Mouse (Mus musculus) heart, adult 9 months (tissue): Measurements from ENCODE around the gene Lamp1.

Experiments used
- DNase-seq, 2 experiments: peaks; one replicate each; pipeline ENCODE4 v3.0.0; 2022; ENCODE audit warnings: low spot score in 2 of 2

Gene Lamp1

DNA sequence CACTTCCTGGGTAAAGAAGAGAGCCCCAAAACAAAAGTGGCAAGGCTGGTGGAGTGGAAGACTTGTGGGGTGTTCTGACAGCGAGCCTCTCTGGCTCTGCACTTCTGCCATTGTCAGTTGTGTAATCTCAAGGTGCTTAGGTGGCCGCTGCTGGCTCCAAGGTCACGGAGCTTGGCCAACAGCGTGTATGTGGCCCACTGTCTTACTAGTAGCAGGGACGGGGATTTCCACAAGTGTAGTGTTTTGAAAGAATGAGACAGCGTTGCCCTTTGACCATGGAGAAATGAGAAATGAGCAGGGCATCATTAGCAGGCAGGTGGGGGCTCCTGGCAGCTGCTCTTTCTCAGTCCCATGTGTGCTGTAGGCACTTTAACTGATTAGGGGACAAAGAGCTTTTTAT is 3.1 kb downstream of the Lamp1 start:
- no peak for DNase-seq

DNA sequence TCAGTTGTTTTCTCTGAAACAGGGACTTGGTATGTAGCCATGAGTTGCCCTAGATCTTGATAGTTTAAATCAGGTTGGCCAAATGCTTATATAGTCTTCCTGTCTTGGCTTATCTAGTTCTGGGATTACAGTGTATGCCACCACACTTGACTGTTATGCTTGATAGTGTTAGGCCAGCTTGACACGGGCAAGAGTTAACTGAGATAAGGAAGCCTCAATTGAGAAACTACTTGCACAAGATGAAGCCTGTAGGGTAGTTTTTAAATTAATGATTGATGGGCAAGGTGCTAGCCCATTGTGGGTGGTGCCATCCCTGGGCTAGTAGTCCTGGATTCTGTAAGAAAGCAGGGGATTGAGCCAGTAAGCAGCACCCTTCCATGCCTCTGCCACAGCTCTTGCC is 4.6 kb downstream of the Lamp1 start:
- no peak for DNase-seq

DNA sequence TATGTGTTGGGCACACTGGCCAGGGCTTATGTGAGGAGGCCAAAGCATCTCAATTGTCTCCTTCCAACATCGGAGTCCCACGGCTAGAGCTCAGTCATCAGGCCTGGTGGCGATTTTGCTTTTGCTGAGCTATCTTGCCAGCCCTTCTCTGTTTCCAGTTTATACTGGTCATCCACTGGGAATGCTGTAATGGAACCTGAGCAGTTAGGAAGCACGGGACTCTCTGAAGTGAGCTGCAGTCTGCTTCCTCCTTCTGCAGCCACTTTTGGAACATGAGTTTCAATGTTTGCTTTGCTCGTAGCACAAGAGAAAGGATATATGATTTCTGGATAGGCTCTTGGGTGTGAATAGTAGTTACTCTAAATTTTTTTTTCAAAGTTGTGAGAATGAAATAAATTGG is 5.4 kb downstream of the Lamp1 start:
- no peak for DNase-seq

DNA sequence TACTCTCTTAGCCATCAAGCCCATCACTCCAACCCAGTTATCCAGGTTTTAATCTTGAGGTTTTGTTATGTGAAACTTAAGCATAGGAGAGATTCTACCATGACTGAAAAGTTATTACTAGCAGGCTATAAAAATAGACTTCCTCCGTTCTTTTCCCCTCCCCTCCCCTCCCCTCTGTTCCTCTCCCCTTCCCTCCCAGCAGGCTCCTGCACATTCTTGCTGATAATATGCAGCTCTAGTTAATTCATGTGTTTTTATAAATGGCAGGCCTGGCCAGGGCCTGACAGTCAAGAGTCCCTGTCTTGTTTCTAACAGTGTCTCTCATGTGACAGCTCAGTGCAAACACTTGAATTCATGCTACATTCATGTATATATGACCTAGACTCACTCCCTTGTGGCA is 11.5 kb downstream of the Lamp1 start:
- no peak for DNase-seq

DNA sequence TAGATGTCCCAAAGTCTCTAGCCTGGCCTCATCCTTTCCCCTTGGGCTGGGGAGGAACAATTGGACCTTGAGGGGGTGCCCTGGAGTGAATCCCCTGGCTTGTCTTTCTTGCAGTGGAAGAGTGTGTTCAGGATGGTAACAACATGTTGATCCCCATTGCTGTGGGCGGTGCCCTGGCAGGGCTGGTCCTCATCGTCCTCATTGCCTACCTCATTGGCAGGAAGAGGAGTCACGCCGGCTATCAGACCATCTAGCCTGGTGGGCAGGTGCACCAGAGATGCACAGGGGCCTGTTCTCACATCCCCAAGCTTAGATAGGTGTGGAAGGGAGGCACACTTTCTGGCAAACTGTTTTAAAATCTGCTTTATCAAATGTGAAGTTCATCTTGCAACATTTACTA is 15.3 kb downstream of the Lamp1 start:
- no peak for DNase-seq

DNA sequence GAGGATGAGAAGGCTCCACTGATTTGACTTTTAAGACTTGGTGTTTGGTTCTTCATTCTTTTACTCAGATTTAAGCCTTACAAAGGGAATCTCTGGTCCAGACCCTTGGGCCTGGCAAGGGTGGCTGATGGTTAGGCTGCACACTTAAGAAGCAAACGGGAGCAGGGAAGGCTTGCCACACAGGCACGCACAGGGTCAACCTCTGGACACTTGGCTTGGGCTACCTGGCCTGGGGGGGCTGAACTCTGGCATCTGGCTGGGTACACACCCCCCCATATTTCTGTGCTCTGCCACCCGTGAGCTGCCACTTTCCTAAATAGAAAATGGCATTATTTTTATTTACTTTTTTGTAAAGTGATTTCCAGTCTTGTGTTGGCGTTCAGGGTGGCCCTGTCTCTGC is 15.8 kb downstream of the Lamp1 start:
- DNase-seq = no peak

DNA sequence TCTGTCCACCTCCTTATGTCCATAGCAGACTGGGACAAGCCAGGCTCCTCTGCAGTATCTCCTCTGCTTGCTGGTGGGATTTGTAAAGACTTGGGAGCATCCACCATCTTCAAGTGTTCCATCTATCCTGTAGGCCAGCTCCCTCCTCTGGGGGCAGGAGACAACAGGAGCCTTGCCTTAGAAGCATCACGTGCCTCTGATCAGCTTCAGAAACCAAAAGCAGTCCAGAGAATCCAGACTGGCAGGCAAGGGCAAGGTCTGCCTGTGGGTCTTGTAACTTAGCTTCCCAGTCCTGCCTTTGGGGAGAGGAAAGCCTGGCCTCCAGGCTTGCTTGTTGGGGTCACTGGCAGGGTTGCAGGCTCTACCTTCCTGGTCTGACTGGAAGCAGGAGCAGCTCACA is 16.7 kb downstream of the Lamp1 start:
- no peak for DNase-seq

DNA sequence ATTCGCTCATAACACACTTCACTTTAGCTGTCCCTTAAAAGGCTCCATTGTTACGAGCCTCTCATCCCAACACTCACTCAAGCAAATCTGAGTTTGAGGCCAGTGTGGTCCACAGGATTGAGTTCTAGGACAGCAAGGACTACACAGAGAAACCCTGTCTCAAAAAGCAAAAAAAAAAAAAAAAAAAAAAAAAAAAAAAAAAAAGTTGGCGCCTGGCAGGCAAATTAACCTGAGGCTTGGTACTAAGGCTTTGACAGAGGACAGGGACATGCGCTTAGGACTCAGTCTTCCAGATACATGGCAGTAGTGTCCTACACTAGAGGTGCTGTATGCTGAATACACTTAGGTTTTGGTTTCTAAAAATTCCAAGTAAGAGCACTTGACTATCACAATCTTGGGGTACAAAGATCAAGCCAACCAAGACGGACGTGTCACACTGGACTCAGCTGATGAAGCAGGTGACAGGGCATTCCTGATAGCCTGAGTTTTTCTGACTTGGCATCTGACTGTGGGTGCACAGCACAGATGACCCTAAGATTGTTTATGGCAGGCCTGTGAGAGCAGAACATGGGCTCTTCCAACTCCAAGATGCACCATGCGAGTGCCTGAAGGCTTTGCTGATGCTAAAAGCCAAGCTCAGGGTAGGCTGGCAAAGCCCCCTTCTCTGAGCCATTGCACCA is 18.4 kb downstream of the Lamp1 start:
- DNase-seq = no peak

DNA sequence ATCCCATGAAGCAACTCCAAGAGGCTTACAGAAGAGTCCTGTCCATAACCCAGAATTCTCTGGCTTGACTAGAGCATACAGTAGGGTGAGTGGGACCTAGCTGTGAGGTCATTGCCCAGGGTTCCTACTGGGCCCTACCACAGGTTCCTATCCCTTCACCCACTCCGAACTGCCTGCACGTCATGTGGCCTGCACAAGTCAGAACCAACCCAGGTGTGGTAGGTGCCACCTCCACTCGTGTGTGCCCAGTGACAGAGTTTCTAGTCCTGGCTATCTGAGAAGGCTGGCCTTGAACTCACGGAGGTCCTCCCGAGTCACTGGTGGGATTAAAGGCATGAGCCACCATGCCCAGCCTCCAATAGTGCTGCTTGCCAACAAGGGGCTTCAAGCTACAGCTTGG is 19.2 kb downstream of the Lamp1 start:
- DNase-seq = no peak

DNA sequence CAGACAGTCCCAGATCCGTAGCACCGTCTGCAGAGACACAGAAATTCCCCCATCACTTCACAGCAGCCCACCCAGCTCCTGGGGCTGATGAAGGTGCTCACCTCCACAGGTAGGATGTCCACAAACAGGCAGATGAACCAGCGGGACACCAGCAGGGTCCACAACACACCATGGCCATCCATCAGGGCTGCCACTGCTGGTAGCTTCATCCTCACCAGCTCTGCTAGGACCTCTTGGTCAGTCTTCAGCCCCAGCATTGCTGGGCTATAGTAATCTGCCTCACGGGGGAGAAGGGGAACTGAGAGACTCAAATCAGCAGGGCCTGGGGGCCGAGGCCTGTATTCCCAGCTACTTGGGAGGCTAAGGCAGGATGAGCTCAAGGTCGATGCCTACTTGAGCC is 20.5 kb downstream of the Lamp1 start:
- DNase-seq = no peak

DNA sequence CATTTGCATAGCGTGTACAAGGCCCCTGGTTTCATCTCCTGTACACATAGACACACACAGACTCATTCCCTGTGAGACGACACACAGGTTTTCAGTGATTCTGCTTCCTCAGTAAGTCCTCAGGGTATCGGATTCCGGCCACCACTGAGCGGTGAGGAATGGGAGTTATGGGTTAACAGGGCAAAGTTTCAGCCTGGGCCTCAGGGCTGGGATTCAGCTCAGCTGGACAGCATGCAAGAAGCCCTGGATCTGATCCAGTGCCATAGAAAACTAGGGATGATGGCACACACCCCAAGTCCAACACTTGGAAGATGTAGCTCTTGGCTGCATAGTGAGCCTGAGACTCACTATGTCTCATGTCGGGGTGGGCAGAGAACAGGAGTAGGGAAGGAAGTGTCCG is 21.0 kb downstream of the Lamp1 start:
- DNase-seq = no peak

DNA sequence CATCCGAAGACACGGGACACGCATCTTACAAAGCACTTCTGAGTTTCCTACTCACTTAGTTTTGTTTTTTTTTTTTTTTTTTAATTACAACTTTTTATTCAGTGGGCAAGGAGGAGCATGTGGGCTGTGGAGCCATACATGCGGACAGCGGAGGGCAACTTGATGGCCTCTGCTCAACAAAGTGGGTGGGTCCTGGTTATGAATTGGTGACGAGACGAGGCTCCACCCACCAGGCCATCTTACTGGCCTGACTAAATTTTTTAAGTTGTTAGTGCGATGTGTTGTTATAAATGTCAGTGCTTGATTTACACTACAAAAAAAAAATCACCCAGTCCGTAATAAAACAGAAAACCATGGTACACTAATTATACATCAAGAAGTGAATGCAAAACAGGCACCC is 21.4 kb downstream of the Lamp1 start:
- DNase-seq = no peak

DNA sequence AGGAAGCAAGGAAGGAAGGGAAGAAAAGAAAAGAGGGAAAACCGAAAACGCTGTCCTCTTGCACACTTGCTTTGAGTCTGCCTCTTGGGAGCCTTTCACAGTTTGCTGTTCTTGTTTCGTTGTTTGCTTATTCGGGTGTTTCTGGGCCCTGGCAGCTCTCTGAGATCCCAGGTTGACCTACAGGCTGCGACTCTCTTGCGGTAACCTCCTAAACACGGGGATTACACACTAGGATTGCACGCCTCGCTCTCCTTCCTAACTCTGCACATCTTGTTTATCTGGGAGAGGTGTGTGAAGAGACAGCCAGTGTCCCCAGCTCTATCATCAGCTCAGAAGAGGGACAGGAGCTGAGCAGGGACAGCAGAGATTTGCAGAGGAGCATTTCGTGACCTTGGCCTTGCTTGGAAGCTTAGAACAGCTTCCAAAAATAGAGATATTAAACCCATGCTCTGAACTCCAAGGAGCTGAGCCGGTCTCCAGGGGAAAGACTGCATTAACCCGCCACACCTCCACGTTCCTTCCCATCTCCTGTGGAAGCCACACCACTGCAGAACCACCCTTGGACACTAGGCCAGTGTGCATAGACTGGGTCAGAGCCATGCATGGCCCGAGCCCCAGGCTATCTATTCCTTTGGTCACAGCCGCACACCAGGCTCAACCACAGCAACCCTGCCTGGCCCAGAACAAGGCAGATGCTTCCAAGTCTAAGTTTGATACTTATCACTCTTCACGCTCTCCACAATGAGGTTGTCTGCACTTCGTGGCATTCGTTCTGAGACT is 22.1 kb downstream of the Lamp1 start:
- no peak for DNase-seq

DNA sequence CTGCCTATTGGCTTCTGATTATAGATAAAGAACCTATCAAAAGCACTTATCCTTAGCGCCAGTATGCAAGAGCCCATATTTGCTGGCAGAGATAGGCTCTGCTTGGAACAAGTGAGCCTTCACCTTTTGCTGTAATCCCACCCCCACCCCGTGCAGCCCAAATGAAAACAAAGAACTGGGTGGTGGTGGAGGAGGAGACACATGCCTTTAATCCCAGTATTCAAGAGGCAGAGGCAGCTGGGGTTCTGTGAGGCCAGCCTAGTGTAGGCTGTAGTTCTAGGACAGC is 22.7 kb downstream of the Lamp1 start:
- no peak for DNase-seq

DNA sequence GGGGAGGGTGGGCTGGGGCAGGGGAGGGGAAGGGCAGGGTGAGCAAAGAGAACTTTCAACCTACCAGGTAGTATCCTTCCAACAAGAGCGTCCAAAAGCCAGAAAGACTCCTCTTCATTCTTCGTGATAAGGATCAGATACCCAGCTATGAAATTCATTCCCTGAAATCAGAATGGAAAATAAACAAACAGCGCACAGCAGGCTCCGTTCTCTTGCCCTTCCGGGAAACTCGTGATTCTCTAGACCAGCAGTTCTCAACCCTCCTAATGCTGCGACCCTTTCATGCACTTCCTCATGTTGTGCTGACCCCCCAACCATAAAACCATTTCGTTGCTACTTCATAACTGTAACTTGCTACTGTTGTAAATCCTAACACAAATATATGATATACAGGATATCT is 27.9 kb downstream of the Lamp1 start:
- no peak for DNase-seq

DNA sequence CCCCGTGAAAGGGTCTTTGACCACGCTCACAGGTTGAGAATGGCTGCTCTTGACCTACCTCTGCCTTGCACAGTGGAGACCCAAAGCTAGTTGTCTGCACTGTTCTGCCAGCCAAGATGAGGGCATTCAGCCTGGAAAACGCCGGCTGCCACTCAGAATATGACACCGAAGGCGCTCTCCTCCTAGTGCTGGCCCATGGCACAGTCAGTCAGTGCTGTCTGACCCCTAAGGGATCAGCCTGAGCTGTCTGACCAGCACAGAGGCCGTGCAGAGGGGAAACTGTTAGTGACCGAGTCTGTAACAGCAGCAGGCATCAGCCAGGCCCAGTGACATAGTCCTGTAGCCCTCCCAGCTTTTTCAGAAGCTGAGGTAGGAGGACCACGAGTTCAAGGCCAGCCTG is 28.3 kb downstream of the Lamp1 start:
- no peak for DNase-seq

DNA sequence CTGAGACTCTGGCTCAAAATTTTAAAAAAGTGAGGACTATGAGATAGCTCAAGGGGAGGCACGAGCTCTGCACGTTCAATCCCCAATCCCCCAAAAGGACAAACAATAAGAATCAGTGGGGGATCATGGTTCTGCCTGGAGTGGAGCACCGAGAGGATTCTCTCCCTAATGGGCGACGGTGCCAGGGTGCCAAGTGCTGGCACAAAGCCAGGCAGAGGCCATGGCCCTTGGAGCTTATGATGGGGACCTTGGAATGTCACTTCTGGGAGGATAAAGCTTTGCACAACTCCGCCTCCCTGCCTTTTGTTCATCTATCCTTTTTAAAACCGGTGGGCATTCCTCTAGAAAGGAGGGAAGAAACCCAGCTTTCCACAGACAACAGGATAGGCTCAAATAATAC is 28.7 kb downstream of the Lamp1 start:
- DNase-seq = no peak

DNA sequence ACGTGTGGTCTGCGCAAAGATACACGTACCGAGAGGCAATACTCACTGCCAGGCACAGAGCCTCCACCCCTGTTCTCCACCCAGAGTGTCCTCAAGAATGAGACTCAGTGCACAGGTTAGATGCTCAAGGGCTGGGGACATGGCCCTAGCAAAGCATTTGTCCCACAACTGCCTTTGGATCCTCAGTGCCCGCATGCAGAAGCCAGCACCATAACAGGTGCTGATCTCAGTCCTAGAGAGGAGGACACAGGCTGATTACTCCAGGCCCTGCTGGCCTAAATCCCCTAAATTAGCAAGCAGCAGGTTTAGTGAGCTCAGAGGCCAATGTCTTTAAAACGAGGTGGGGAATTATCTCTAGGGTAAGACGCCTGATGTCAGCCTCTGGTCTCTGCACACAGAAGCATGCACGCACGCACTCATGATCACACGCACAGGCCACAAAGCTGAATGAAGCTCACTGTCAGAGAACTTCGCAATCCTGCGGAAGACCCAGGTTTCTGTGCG is 29.1 kb downstream of the Lamp1 start:
- DNase-seq = no peak

DNA sequence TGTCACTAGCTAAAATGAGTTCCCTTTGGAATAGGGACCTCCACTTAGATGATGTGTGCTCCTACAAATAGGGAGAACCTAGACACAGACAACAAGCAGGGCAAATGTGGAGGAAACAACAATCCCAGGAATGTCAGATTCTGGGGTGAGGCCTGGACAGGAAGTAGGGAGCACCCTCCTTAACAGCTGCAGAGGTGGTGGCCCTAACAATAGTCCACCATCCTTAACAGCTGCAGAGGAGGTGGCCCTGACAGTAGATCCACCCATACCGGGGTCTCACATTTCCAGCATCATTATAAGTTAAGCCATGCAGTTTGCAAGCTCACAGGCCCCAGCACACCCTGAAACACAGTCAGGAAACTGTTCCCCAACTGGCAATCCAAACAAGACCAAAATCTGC is 29.9 kb downstream of the Lamp1 start:
- no peak for DNase-seq

DNA sequence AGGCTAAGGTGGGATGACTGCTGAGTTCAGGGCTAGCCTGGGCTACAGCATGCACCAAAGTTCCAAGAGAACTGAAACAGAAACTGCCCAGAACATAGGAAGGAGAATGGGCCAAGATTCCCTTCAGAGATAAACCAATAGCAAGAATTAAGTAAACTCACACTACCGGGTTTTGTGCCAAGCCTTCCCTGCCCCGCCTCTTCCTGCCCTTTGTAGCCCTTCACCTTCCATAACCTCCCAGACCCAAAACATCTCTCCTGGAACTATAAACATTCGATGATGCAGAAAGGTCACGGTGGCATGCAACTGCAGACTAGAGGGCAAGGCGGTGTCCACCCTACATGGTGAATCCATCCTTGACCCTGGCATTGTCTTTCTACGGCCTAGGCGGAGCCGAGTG is 31.3 kb downstream of the Lamp1 start:
- no peak for DNase-seq

DNA sequence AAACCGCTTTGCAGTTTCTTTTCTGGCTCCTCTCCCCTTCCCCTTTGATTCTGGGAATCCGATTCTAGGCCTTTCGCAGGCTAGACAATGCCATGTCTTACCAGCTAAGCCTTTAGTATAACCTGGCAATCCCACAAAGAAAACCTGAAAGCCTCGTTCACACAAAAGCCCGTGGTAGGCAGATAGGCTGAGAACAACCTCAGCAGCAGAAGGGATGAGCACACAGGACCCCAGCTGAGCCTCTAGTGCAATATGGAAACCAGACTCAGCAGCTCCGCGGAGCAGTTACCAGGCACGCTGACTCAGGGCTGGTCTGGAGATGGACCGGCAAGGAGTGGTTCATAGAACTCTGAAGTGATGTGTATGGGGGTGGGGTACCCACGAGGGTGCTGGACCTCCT is 35.9 kb downstream of the Lamp1 start:
- DNase-seq = no peak

DNA sequence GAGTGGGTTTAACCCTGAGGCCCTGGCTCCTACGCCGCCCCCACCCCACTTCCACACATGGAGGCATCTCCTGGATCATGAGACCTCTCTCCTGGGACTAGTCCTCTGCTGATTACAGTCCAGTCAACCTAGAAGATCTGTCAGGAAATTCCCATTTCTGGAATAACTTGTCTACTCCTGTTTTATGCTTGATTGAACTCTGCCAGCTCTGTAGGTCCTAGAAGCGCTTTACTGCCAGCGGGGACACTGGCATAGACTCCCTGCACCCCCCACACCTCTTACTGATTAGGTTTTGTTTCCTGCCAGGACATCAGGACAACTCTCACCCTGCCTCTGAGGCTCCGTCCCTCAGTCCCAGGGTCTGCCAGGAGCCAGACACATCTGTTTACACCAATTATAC is 38.5 kb downstream of the Lamp1 start:
- DNase-seq = no peak

DNA sequence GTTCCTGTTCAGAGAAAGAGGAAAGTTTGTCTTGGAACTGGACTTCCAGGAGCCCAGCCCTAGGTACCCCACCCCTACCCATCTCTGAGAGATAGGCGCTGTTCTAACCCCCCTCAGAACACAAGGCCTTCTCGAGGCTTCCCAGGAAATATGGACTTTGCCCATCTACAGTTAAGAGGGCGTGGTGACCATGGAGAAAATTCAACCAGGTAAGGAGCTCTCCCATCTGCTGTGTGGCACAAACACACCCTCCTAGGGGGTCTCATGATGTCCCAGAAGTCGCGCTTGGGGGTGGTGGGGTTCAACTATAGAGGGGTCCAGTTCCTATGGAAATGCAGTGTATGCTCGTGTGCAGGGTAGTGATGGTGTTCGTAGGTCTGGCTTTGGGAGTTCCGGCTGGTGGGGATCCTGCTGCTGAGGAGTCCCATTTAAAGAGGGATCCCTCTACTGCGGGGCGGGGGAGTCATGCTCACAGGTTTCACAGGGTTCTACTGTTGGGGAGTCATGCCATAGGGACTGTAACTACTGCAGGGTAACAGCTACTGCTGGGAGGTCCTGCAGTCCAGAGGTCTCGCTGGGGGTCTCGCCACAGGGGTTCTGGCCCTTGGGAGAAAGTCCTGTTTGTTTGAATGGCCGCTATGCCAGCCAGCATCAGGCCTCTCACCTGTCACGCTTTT is 40.6 kb downstream of the Lamp1 start:
- no peak for DNase-seq
